Comparison of ENCODE assay signal across 21 mouse cellular contexts in genomic region chr3:142755132-142755867, GRCm38 (mm10). TPM values are rescaled to one million over a fixed set of nuclear protein-coding genes. Genes with fewer than 3 reads are reported as not detected.
A peak's percentile ranks its signal among the peaks of the same experiment; 100 is the strongest.
DNase-seq lines count a peak whose midpoint lies in the region; ATAC-seq and TF ChIP-seq lines count a peak whose summit lies in the region.
"Had no signal": no experiment of that assay in that cellular context is flagged by ENCODE, and none has a peak within 500 bp of the region (broad histone marks: within the 10 kb centered on the region; RNA-seq: fewer than 3 reads in every experiment).

No protein-coding gene starts in this region.

- H3K27ac ChIP-seq in forebrain, postnatal 0 days (ENCODE audit: low read depth, low read length): no peak overlapping the region
- H3K27ac ChIP-seq in forebrain, embryonic 12.5 days: no peak overlapping the region
- peak overlapping the region; percentile 30 for H3K27ac ChIP-seq in hindbrain, embryonic 13.5 days
- no peak overlapping the region for H3K27ac ChIP-seq in hindbrain, embryonic 10.5 days
- no peak overlapping the region for H3K27ac ChIP-seq in neural tube, embryonic 15.5 days (replicated peaks)
- H3K27ac ChIP-seq in midbrain, postnatal 0 days (ENCODE audit: low read depth, low read length): no peak overlapping the region; the same call in 1 of the 2 replicates
- H3K27ac ChIP-seq: embryonic facial prominence, embryonic 13.5 days; forebrain, embryonic 10.5 days; limb, embryonic 10.5 days; midbrain, embryonic 12.5 days; neural tube, embryonic 12.5 days had no signal

- no peak for DNase-seq in forebrain, postnatal 0 days
- DNase-seq in hindbrain, embryonic 10.5 days (ENCODE audit: low spot score): no peak
- DNase-seq in neural tube, embryonic 10.5 days (ENCODE audit: extremely low spot score, low spot score): no peak
- peak; percentile 37 for DNase-seq in midbrain, postnatal 0 days (ENCODE audit: low spot score)
- no peak for DNase-seq in thymus, adult 18-20 months
- DNase-seq: adrenal gland, adult 2 months; cerebellum, adult 18-20 months; heart, postnatal 4 days; lung, embryonic 14.5 days; lung, postnatal 4 days; thymus, postnatal 4 days had no signal

- ATAC-seq in forebrain, postnatal 0 days: peak; percentile 18; the same call in 1 of the 2 replicates
- no peak for ATAC-seq in forebrain, embryonic 12.5 days (ENCODE audit: low FRiP score)
- no peak for ATAC-seq in hindbrain, embryonic 13.5 days (ENCODE audit: low FRiP score)
- peak; percentile 35; the same call in 1 of the 2 replicates for ATAC-seq in neural tube, embryonic 15.5 days (ENCODE audit: low FRiP score)
- ATAC-seq in midbrain, postnatal 0 days (ENCODE audit: low FRiP score): peak; percentile 72; the same call in 1 of the 2 replicates
- ATAC-seq: intestine, postnatal 0 days had no signal

- H3K4me3 ChIP-seq in forebrain, postnatal 0 days (ENCODE audit: low read depth, low read length): no peak overlapping the region
- H3K4me3 ChIP-seq in forebrain, embryonic 12.5 days (replicated peaks): no peak overlapping the region
- no peak overlapping the region for H3K4me3 ChIP-seq in hindbrain, embryonic 13.5 days
- no peak overlapping the region for H3K4me3 ChIP-seq in hindbrain, embryonic 10.5 days
- no peak overlapping the region for H3K4me3 ChIP-seq in neural tube, embryonic 15.5 days (replicated peaks)
- 0 out of 2 replicates have a peak overlapping the region, but pooled peaks have one; percentile 13 for H3K4me3 ChIP-seq in midbrain, postnatal 0 days (ENCODE audit: low read depth, low read length)
- H3K4me3 ChIP-seq: embryonic facial prominence, embryonic 13.5 days; forebrain, embryonic 10.5 days; limb, embryonic 10.5 days; midbrain, embryonic 12.5 days; neural tube, embryonic 12.5 days had no signal

- no peaks in the 10 kb centered on the region for H3K36me3 ChIP-seq in forebrain, postnatal 0 days (ENCODE audit: insufficient read depth)
- no peaks in the 10 kb centered on the region for H3K36me3 ChIP-seq in forebrain, embryonic 12.5 days (replicated peaks)
- H3K36me3 ChIP-seq in hindbrain, embryonic 13.5 days: no peaks in the 10 kb centered on the region
- H3K36me3 ChIP-seq in hindbrain, embryonic 10.5 days: no peaks in the 10 kb centered on the region
- no peaks in the 10 kb centered on the region for H3K36me3 ChIP-seq in neural tube, embryonic 15.5 days
- no peaks in the 10 kb centered on the region for H3K36me3 ChIP-seq in midbrain, postnatal 0 days (ENCODE audit: insufficient read depth, low read length)
- H3K36me3 ChIP-seq: embryonic facial prominence, embryonic 13.5 days; forebrain, embryonic 10.5 days; limb, embryonic 10.5 days; midbrain, embryonic 12.5 days; neural tube, embryonic 12.5 days had no signal

- no peak for TF ChIP-seq CTCF in forebrain, postnatal 0 days (IDR thresholded peaks at IDR 0.05; ENCODE audit: low read depth)
- no peak for TF ChIP-seq CTCF in midbrain, postnatal 0 days (IDR thresholded peaks at IDR 0.05)

- H3K4me1 ChIP-seq in forebrain, postnatal 0 days (ENCODE audit: insufficient read depth): no peaks in the 10 kb centered on the region
- no peaks in the 10 kb centered on the region for H3K4me1 ChIP-seq in forebrain, embryonic 12.5 days
- H3K4me1 ChIP-seq in hindbrain, embryonic 13.5 days (replicated peaks): no peaks in the 10 kb centered on the region
- no peaks in the 10 kb centered on the region for H3K4me1 ChIP-seq in hindbrain, embryonic 10.5 days (replicated peaks)
- peaks cover 8% of the 10 kb centered on the region; the same call in 1 of the 2 replicates for H3K4me1 ChIP-seq in neural tube, embryonic 15.5 days
- H3K4me1 ChIP-seq in midbrain, postnatal 0 days (ENCODE audit: insufficient read depth, low read length): no peaks in the 10 kb centered on the region
- H3K4me1 ChIP-seq: forebrain, embryonic 10.5 days; midbrain, embryonic 12.5 days; neural tube, embryonic 12.5 days had no signal

- H3K4me2 ChIP-seq in forebrain, postnatal 0 days (ENCODE audit: low read depth): no peak overlapping the region
- H3K4me2 ChIP-seq in forebrain, embryonic 12.5 days: no peak overlapping the region
- no peak overlapping the region for H3K4me2 ChIP-seq in hindbrain, embryonic 13.5 days
- H3K4me2 ChIP-seq in neural tube, embryonic 15.5 days: peak overlapping the region; percentile 25
- H3K4me2 ChIP-seq in midbrain, postnatal 0 days (ENCODE audit: low read depth, low read length, poor library complexity, severe bottlenecking): peak overlapping the region; percentile 13; the same call in 1 of the 2 replicates
- H3K4me2 ChIP-seq: embryonic facial prominence, embryonic 13.5 days; liver, embryonic 11.5 days; lung, embryonic 14.5 days; midbrain, embryonic 12.5 days; neural tube, embryonic 12.5 days had no signal

- no peaks in the 10 kb centered on the region for H3K9me3 ChIP-seq in forebrain, postnatal 0 days (ENCODE audit: low read length)
- no peaks in the 10 kb centered on the region for H3K9me3 ChIP-seq in forebrain, embryonic 12.5 days
- no peaks in the 10 kb centered on the region for H3K9me3 ChIP-seq in hindbrain, embryonic 13.5 days
- no peaks in the 10 kb centered on the region for H3K9me3 ChIP-seq in hindbrain, embryonic 10.5 days
- H3K9me3 ChIP-seq in neural tube, embryonic 15.5 days (replicated peaks): no peaks in the 10 kb centered on the region
- H3K9me3 ChIP-seq in midbrain, postnatal 0 days (ENCODE audit: low read length): no peaks in the 10 kb centered on the region
- H3K9me3 ChIP-seq: embryonic facial prominence, embryonic 13.5 days; forebrain, embryonic 10.5 days; limb, embryonic 10.5 days; midbrain, embryonic 12.5 days; neural tube, embryonic 12.5 days had no signal

- no peak overlapping the region for H3K9ac ChIP-seq in forebrain, postnatal 0 days
- H3K9ac ChIP-seq in forebrain, embryonic 12.5 days: no peak overlapping the region
- H3K9ac ChIP-seq in hindbrain, embryonic 13.5 days: no peak overlapping the region
- H3K9ac ChIP-seq in neural tube, embryonic 15.5 days (replicated peaks): no peak overlapping the region
- no peak overlapping the region for H3K9ac ChIP-seq in midbrain, postnatal 0 days (replicated peaks; ENCODE audit: low read length, poor library complexity, severe bottlenecking)
- H3K9ac ChIP-seq: embryonic facial prominence, embryonic 13.5 days; lung, embryonic 14.5 days; midbrain, embryonic 12.5 days; neural tube, embryonic 12.5 days had no signal

- H3K27me3 ChIP-seq in forebrain, postnatal 0 days (ENCODE audit: insufficient read depth, low read length): no peaks in the 10 kb centered on the region
- no peaks in the 10 kb centered on the region for H3K27me3 ChIP-seq in forebrain, embryonic 12.5 days
- no peaks in the 10 kb centered on the region for H3K27me3 ChIP-seq in hindbrain, embryonic 13.5 days
- H3K27me3 ChIP-seq in hindbrain, embryonic 10.5 days (ENCODE audit: insufficient read depth, poor library complexity, severe bottlenecking): no peaks in the 10 kb centered on the region
- H3K27me3 ChIP-seq in neural tube, embryonic 15.5 days (replicated peaks): no peaks in the 10 kb centered on the region
- H3K27me3 ChIP-seq in midbrain, postnatal 0 days (ENCODE audit: insufficient read depth, low read length): no peaks in the 10 kb centered on the region; the same call in 1 of the 2 replicates
- H3K27me3 ChIP-seq: embryonic facial prominence, embryonic 13.5 days; midbrain, embryonic 12.5 days; neural tube, embryonic 12.5 days had no signal

- 73% methylated on average over 18 of the region's 18 CpGs for WGBS in forebrain, postnatal 0 days
- WGBS in forebrain, embryonic 12.5 days: 88% methylated on average over 18 of the region's 18 CpGs
- WGBS in hindbrain, embryonic 13.5 days: 82% methylated on average over 18 of the region's 18 CpGs
- 92% methylated on average over 18 of the region's 18 CpGs for WGBS in hindbrain, embryonic 10.5 days
- WGBS in neural tube, embryonic 15.5 days: 62% methylated on average over 18 of the region's 18 CpGs
- WGBS in midbrain, postnatal 0 days: 56% methylated on average over 18 of the region's 18 CpGs

RNA-seq across cellular contexts. Expression of gene Gtf2b, which starts 9.5 kb away (rescaled TPM):
- 47.1 and 55.0 TPM in 2 replicates for total RNA-seq in forebrain, postnatal 0 days (2014; rRNA removed)
- polyA plus RNA-seq in forebrain, postnatal 0 days (2015; fragmentation: Nextera tagmentation; extraction: Ambion mirVana): 59.8 and 72.1 TPM in 2 replicates
- 88.7 and 90.0 TPM in 2 replicates for polyA plus RNA-seq in forebrain, embryonic 12.5 days (2016; fragmentation: Nextera tagmentation; extraction: Ambion mirVana)
- polyA plus RNA-seq in hindbrain, embryonic 13.5 days (2015; fragmentation: Nextera tagmentation; extraction: Ambion mirVana): 92.3 and 94.3 TPM in 2 replicates
- 91.5 and 97.8 TPM in 2 replicates for polyA plus RNA-seq in hindbrain, embryonic 10.5 days (2016; fragmentation: Nextera tagmentation; extraction: Ambion mirVana)
- 68.9 and 69.7 TPM in 2 replicates for polyA plus RNA-seq in neural tube, embryonic 15.5 days (2015; fragmentation: Nextera tagmentation; extraction: Ambion mirVana)
- total RNA-seq in midbrain, postnatal 0 days (2014; rRNA removed): 29.5 and 38.7 TPM in 2 replicates
- 45.6 and 51.2 TPM in 2 replicates for polyA plus RNA-seq in midbrain, postnatal 0 days (2015; fragmentation: Nextera tagmentation; extraction: Ambion mirVana)

RNA-seq across cellular contexts. Expression of gene Kyat3, which starts 54.4 kb away (rescaled TPM):
- total RNA-seq in forebrain, postnatal 0 days (2014; rRNA removed): 2.9 and 5.6 TPM in 2 replicates
- polyA plus RNA-seq in forebrain, postnatal 0 days (2015; fragmentation: Nextera tagmentation; extraction: Ambion mirVana): 4.0 and 5.0 TPM in 2 replicates
- polyA plus RNA-seq in forebrain, embryonic 12.5 days (2016; fragmentation: Nextera tagmentation; extraction: Ambion mirVana): 8.3 and 9.6 TPM in 2 replicates
- 5.1 and 5.3 TPM in 2 replicates for polyA plus RNA-seq in hindbrain, embryonic 13.5 days (2015; fragmentation: Nextera tagmentation; extraction: Ambion mirVana)
- polyA plus RNA-seq in hindbrain, embryonic 10.5 days (2016; fragmentation: Nextera tagmentation; extraction: Ambion mirVana): 9.0 and 10.2 TPM in 2 replicates
- polyA plus RNA-seq in neural tube, embryonic 15.5 days (2015; fragmentation: Nextera tagmentation; extraction: Ambion mirVana): 5.3 and 8.6 TPM in 2 replicates
- total RNA-seq in midbrain, postnatal 0 days (2014; rRNA removed): 3.1 and 4.7 TPM in 2 replicates
- 5.1 and 5.6 TPM in 2 replicates for polyA plus RNA-seq in midbrain, postnatal 0 days (2015; fragmentation: Nextera tagmentation; extraction: Ambion mirVana)

Comparison
In these comparisons a context has a peak if more than half of its experiments do, and no peak if none do; other contexts are left out.
1. ATAC-seq: peak in forebrain, postnatal 0 days (single experiment), neural tube, embryonic 15.5 days (single experiment) and midbrain, postnatal 0 days (single experiment); none in forebrain, embryonic 12.5 days (single experiment) and hindbrain, embryonic 13.5 days (single experiment).
2. H3K4me2 ChIP-seq: peak in neural tube, embryonic 15.5 days (single experiment) and midbrain, postnatal 0 days (single experiment); none in forebrain, postnatal 0 days (single experiment), forebrain, embryonic 12.5 days (single experiment) and hindbrain, embryonic 13.5 days (single experiment).